Mouse (Mus musculus) colon, adult 2 months (tissue): ENCODE measurements around the gene Vmn2r94. TPM values are rescaled to one million over a fixed set of nuclear protein-coding genes. Genes with fewer than 3 reads are reported as not detected.

Experiments
- polyA plus RNA-seq: library from polyadenylated mRNA; depleted of rRNA; stranded (reverse); fragments of >200 nt; gene quantifications from 2 replicates; pipeline ENCODE4 v1.2.3, GENCODE M21; 2012; rRNA removed

Vmn2r94 gene
- not detected in 2 replicates for polyA plus RNA-seq

GRCm38 (mm10) chr17:18277656-18278055, at the start of gene Vmn2r94:
Gene Vmn2r94, minus strand, starts transcription at chr17:18277756.

GRCm38 (mm10) chr17:18297799-18298198, 20.2 kb upstream of the Vmn2r94 start, which contains the start of gene Vmn2r93:
Gene Vmn2r93, plus strand, starts transcription at chr17:18298099.

Other genes starting within 250 kb of the Vmn2r94 start
- gene Vmn2r124, start 228.3 kb downstream of the Vmn2r94 start, polyA plus RNA-seq, result not detected in 2 replicates
- not detected in 2 replicates for gene Vmn2r91, start 192.7 kb downstream of the Vmn2r94 start, polyA plus RNA-seq
- not detected in 2 replicates for gene Vmn2r92, start 125.9 kb downstream of the Vmn2r94 start, polyA plus RNA-seq
- not detected in 2 replicates for gene Vmn2r93, start 20.3 kb upstream of the Vmn2r94 start, polyA plus RNA-seq
- not detected in 2 replicates for gene Vmn2r95, start 146.3 kb upstream of the Vmn2r94 start, polyA plus RNA-seq